Mouse (Mus musculus): Measurements from ENCODE around the gene Rgs17.

DNA sequence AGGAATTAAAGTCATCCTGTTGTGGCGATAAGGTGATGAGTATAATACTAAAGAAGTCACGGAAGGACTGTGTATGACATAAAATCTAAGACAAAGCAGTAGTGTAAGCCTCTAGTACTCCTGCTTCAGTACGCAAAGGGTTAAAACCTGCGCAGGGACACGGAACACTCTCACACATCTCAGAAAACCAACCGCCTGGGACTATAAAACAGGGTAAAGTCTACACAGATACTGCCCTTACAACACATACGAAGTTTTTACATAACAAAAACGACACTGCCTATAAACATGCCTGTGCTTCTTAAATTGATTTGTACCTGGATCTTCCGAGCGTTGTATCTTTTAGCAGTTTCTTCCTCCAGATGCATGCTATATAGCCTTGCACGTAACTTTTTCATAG lies 108.5 kb downstream of the Rgs17 start:
- TF ChIP-seq POLR2A (IDR thresholded peaks at IDR 0.05; ENCODE audit: insufficient read length, low read depth) = no peak
- TF ChIP-seq E2F4 (IDR thresholded peaks at IDR 0.05; ENCODE audit: insufficient read depth) = no peak
- TF ChIP-seq TCF12 (IDR thresholded peaks at IDR 0.05; ENCODE audit: insufficient read depth, poor library complexity, severe bottlenecking) = no peak
